Mouse (Mus musculus) heart, embryonic 15.5 days (tissue): ENCODE results near the gene Gphn. TPM values are rescaled to one million over a fixed set of nuclear protein-coding genes. Genes with fewer than 3 reads are reported as not detected.
A peak's percentile ranks its signal among the peaks of the same experiment; 100 is the strongest.

Experiments used
- ATAC-seq: fragments of 200-750 bp; cut with Nextera tagmentation; replicated peaks from 2 replicates; pipeline ENCODE4 v1.8.0; 2017; ENCODE audit warnings: low read depth, moderate TSS enrichment; ENCODE audit not compliant: insufficient number of reproducible peaks, insufficient read depth, low FRiP score
- H3K27ac ChIP-seq: fragments of 300-500 bp; sonication (generic); 2 replicates; pipeline ENCODE4 v1.5.1; 2015; ENCODE audit warnings: mild to moderate bottlenecking, inconsistent platforms
- H3K27me3 ChIP-seq: fragments of 300-500 bp; sonication (generic); 2 replicates; pipeline ENCODE4 v1.6.1; 2015; ENCODE audit warnings: inconsistent platforms
- H3K36me3 ChIP-seq: fragments of 300-500 bp; sonication (generic); 2 replicates; pipeline ENCODE4 v1.6.1; 2015; ENCODE audit warnings: mild to moderate bottlenecking, inconsistent platforms
- H3K4me1 ChIP-seq: fragments of 300-500 bp; sonication (generic); replicated peaks from 2 replicates; pipeline ENCODE4 v1.6.1; 2015; ENCODE audit warnings: inconsistent platforms
- H3K4me2 ChIP-seq: fragments of 300-500 bp; sonication (generic); 2 replicates; pipeline ENCODE4 v1.6.1; 2015; ENCODE audit warnings: inconsistent platforms, mild to moderate bottlenecking, moderate library complexity
- H3K4me3 ChIP-seq: fragments of 300-500 bp; sonication (generic); 2 replicates; pipeline ENCODE4 v1.5.1; 2015; ENCODE audit warnings: mild to moderate bottlenecking, inconsistent platforms
- H3K9ac ChIP-seq: fragments of 300-500 bp; sonication (generic); 2 replicates; pipeline ENCODE4 v1.6.1; 2015; ENCODE audit warnings: mild to moderate bottlenecking, inconsistent platforms
- H3K9me3 ChIP-seq: fragments of 300-500 bp; sonication (generic); replicated peaks from 2 replicates; pipeline ENCODE4 v1.6.1; 2016; ENCODE audit warnings: inconsistent platforms
- WGBS: fragments of 180-500 bp; shearing (Covaris S2); methylation state at CpG from one replicate; pipeline ENCODE4 v1.1.7; 2015; ENCODE audit warnings: mixed read lengths; 5-methylcytosine and 5-hydroxymethylcytosine counted together
- polyA plus RNA-seq: library from polyadenylated mRNA; unstranded; fragments of >200 nt; fragmentation: Nextera tagmentation; extraction: Ambion mirVana; gene quantifications from 2 replicates; pipeline ENCODE4 v1.2.1, GENCODE M21; 2015

The Gphn gene
- polyA plus RNA-seq, 1 experiment from 2014 or later: 11.8 TPM

GRCm38 (mm10) chr12:78227021-78227932 lies 1.1 kb downstream of the Gphn start:
- WGBS: 1% methylated on average over 43 of the region's 57 CpGs
- ATAC-seq: no peak
- Histone ChIP-seq H3K4me1 (peaks cover 6% of the 10 kb centered on the region), H3K27me3 (no peaks in the 10 kb centered on the region), H3K4me2 (peak overlapping the region; percentile 84), H3K9me3 (no peaks in the 10 kb centered on the region), H3K4me3 (peak overlapping the region; percentile 98), H3K9ac (peak overlapping the region; percentile 89), H3K27ac (peak overlapping the region; percentile 99), H3K36me3 (no peaks in the 10 kb centered on the region)

GRCm38 (mm10) chr12:78228139-78228538 lies 2.0 kb downstream of the Gphn start:
- Histone ChIP-seq H3K4me3 (peak overlapping the region; percentile 98), H3K27ac (no peak overlapping the region), H3K27me3 (no peaks in the 10 kb centered on the region), H3K4me2 (peak overlapping the region; percentile 84), H3K36me3 (no peaks in the 10 kb centered on the region), H3K9me3 (no peaks in the 10 kb centered on the region), H3K4me1 (peaks cover 6% of the 10 kb centered on the region), H3K9ac (0 out of 2 replicates have a peak overlapping the region, but pooled peaks have one; percentile 89)
- ATAC-seq: no peak
- WGBS: 56% methylated on average over 4 of the region's 4 CpGs

DNA sequence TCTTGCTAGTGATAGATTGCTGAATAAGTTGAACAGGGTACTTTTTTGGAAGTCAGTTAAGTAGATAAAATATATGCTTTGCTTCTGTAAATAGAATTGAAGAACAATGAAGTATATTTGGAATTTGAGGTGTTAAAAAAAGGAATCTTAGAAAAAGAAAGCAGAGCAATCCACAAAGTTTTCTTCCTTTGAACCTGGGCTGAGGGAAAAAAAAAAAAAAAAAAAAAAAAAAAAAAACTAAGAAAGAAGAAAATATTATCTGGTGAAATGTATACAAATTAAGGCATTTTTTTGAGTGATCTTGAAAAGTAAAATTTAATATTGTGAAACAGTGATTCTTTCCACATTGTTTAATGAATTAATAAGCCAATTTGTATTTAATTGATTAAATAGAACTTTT lies 6.4 kb downstream of the Gphn start:
- H3K9ac ChIP-seq: no peak overlapping the region
- H3K9me3 ChIP-seq: no peaks in the 10 kb centered on the region
- no peaks in the 10 kb centered on the region for H3K36me3 ChIP-seq
- H3K4me3 ChIP-seq: no peak overlapping the region
- ATAC-seq: no peak
- no peak overlapping the region for H3K4me2 ChIP-seq
- H3K4me1 ChIP-seq: peaks cover 6% of the 10 kb centered on the region
- no peak overlapping the region for H3K27ac ChIP-seq
- no peaks in the 10 kb centered on the region for H3K27me3 ChIP-seq

GRCm38 (mm10) chr12:78248366-78248765 lies 22.2 kb downstream of the Gphn start:
- no peaks in the 10 kb centered on the region for H3K9me3 ChIP-seq
- WGBS: 46% methylated on average over 1 of the region's 1 CpGs

DNA sequence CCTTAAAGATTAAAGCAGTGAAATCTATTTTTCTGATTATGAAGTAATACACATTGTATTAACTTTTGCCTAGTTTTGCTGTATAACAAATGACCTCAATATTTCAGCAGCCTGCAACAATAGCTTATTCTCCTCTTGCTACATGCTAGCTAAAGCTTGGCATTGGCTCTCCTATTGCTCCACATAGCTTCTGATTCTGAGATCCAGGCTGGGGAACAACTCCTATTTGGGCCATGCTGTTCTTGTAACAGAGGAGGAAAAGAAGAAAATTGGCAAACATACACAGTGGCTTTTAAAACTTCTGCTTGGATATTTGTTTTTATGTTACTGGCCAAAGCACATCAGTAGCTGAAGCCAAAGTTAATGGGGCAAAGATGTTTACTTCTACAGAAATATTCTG lies 23.0 kb downstream of the Gphn start:
- no peaks in the 10 kb centered on the region for H3K36me3 ChIP-seq
- H3K4me1 ChIP-seq: no peaks in the 10 kb centered on the region
- H3K27ac ChIP-seq: no peak overlapping the region
- H3K27me3 ChIP-seq: no peaks in the 10 kb centered on the region
- no peak overlapping the region for H3K4me3 ChIP-seq
- H3K9me3 ChIP-seq: no peaks in the 10 kb centered on the region
- no peak overlapping the region for H3K4me2 ChIP-seq
- H3K9ac ChIP-seq: no peak overlapping the region
- ATAC-seq: no peak

More at GRCm38 (mm10) chr12:78248366-78248765, 22.2 kb downstream of the Gphn start:
- H3K36me3 ChIP-seq: no peaks in the 10 kb centered on the region
- H3K4me2 ChIP-seq: no peak overlapping the region
- no peak overlapping the region for H3K27ac ChIP-seq
- no peak overlapping the region for H3K4me3 ChIP-seq
- H3K27me3 ChIP-seq: no peaks in the 10 kb centered on the region
- H3K4me1 ChIP-seq: no peaks in the 10 kb centered on the region
- ATAC-seq: no peak
- H3K9ac ChIP-seq: no peak overlapping the region

- Histone ChIP-seq H3K9me3 (no peaks in the 10 kb centered on the region), H3K4me1 (no peaks in the 10 kb centered on the region), H3K27me3 (no peaks in the 10 kb centered on the region), H3K9ac (no peak overlapping the region), H3K4me2 (no peak overlapping the region), H3K36me3 (no peaks in the 10 kb centered on the region), H3K27ac (no peak overlapping the region), H3K4me3 (no peak overlapping the region)
- WGBS: 60% methylated on average over 2 of the region's 2 CpGs
- no peak for ATAC-seq
These were observed 51.2 kb downstream of the Gphn start for GRCm38 (mm10) chr12:78277386-78277785.

DNA sequence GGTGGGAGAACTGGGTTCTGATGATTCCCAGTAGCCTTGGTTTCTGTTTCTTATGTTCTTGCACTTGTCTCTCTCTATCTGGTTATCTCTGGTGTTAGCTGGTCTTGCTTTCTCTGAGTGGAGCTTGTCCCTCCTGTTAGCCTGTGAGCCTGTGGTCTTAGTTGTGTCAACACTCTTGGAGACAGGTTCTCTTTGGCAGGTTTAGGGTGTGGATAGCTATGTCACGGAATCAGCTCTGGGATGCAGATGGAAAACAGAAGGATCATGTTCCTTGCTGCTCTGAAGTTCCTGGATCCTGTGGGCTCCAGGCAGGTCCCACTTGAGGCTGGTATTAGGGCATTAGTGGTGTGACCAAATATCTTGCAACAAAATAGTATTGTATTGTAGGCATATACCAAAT lies 64.2 kb downstream of the Gphn start:
- WGBS: 25% methylated on average over 1 of the region's 1 CpGs
- no peak overlapping the region for H3K4me3 ChIP-seq
- no peak for ATAC-seq

DNA sequence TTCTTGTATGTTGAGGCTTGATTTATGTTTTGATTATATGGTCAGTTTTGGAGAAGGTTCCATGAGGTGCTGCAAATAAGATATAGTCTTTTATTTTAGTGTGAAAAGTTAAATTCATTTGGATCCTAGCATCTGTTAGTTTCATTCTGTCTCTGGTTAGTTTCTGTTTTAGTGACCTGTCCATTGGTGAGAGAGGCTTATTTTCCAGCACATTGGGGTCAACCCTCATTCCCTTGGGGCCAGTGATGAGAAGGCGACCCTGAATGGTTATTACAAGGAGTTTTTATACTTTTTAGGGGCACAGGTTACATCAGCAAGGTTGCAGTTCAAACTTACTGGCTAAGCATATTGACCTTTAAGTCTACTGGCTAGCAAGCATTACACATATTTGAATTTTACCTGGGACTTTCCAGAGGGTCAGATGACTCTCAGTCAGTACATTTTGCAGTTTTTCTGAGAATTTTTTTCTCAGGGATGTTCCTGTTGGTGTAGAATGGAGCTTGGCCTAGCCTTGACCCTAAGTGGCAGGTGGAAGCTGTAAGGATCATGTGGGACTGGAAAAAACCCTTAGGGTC lies 72.7 kb downstream of the Gphn start:
- Histone ChIP-seq H3K4me1 (no peaks in the 10 kb centered on the region), H3K27ac (no peak overlapping the region), H3K27me3 (no peaks in the 10 kb centered on the region), H3K9ac (no peak overlapping the region), H3K4me3 (no peak overlapping the region), H3K4me2 (no peak overlapping the region), H3K9me3 (no peaks in the 10 kb centered on the region), H3K36me3 (no peaks in the 10 kb centered on the region)
- ATAC-seq: no peak
- WGBS: 90% methylated on average over 1 of the region's 1 CpGs

More for the DNA sequence above, 64.2 kb downstream of the Gphn start:
- no peaks in the 10 kb centered on the region for H3K9me3 ChIP-seq
- H3K9ac ChIP-seq: no peak overlapping the region
- no peaks in the 10 kb centered on the region for H3K36me3 ChIP-seq
- H3K4me2 ChIP-seq: no peak overlapping the region
- 0 out of 2 replicates have a peak, but pooled peaks cover 2% of the 10 kb centered on the region for H3K4me1 ChIP-seq
- no peaks in the 10 kb centered on the region for H3K27me3 ChIP-seq
- H3K27ac ChIP-seq: no peak overlapping the region

- no peaks in the 10 kb centered on the region for H3K4me1 ChIP-seq
- H3K4me2 ChIP-seq: no peak overlapping the region
- no peak for ATAC-seq
- no peak overlapping the region for H3K27ac ChIP-seq
- H3K9me3 ChIP-seq: no peaks in the 10 kb centered on the region
- no peaks in the 10 kb centered on the region for H3K27me3 ChIP-seq
- H3K36me3 ChIP-seq: no peaks in the 10 kb centered on the region
- H3K9ac ChIP-seq: no peak overlapping the region
- H3K4me3 ChIP-seq: no peak overlapping the region
These were observed 88.9 kb downstream of the Gphn start for GRCm38 (mm10) chr12:78315106-78315505.

DNA sequence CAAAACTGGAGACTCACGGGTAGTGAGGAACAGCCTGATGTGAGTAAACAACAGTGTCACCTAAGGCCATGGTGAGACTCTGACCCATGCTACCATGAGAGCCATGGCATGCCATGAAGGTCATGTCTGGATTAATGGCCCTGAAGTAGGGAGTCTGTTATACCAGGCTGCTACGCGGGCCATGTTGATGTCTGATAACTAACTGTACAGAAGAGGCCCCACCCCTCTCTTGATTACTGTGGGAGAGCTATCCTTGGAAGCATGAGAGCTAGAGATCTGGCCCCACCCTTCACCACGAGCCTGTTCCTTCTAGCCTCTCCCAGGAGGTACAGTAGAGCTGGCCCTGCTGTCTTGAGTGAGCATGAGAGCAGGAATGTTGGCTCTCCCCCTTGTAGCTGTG lies 101.8 kb downstream of the Gphn start:
- ATAC-seq: no peak
- Histone ChIP-seq H3K36me3 (no peaks in the 10 kb centered on the region), H3K4me2 (no peak overlapping the region), H3K9ac (no peak overlapping the region), H3K9me3 (no peaks in the 10 kb centered on the region), H3K4me1 (no peaks in the 10 kb centered on the region), H3K27me3 (no peaks in the 10 kb centered on the region), H3K4me3 (no peak overlapping the region), H3K27ac (no peak overlapping the region)
- WGBS: 76% methylated on average over 4 of the region's 4 CpGs

DNA sequence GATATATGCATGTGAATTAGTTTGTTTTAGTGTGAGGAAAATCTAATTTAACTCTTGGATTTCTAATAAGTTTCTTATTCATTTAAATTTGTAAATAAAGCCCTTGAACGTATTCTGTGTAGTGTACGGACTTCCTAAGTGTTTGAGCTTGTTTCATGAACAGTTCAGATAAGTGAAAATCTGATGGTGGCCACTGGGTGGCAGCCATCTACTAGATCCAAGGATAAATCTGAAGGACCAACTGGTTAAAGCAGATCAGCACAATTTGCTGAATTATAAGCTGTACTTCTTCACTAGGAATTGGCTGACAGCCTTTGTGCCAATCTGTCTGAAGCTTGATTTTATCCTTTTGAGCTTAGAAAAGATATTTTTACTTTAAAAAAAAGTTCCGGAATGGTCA lies 105.9 kb downstream of the Gphn start:
- no peak overlapping the region for H3K9ac ChIP-seq
- no peaks in the 10 kb centered on the region for H3K27me3 ChIP-seq
- H3K4me3 ChIP-seq: no peak overlapping the region
- no peaks in the 10 kb centered on the region for H3K4me1 ChIP-seq
- ATAC-seq: no peak
- no peaks in the 10 kb centered on the region for H3K36me3 ChIP-seq
- H3K4me2 ChIP-seq: no peak overlapping the region
- no peaks in the 10 kb centered on the region for H3K9me3 ChIP-seq
- H3K27ac ChIP-seq: no peak overlapping the region
- WGBS: 50% methylated on average over 3 of the region's 3 CpGs

- Histone ChIP-seq H3K4me3 (no peak overlapping the region), H3K4me1 (no peaks in the 10 kb centered on the region), H3K4me2 (no peak overlapping the region), H3K36me3 (no peaks in the 10 kb centered on the region), H3K27ac (no peak overlapping the region), H3K9ac (no peak overlapping the region), H3K27me3 (no peaks in the 10 kb centered on the region), H3K9me3 (no peaks in the 10 kb centered on the region)
- 63% methylated on average over 2 of the region's 2 CpGs for WGBS
- ATAC-seq: no peak
These were observed 130.3 kb downstream of the Gphn start for GRCm38 (mm10) chr12:78356472-78356871.
